Mouse (Mus musculus): ENCODE data around the gene Dcps. TPM values are rescaled to one million over a fixed set of nuclear protein-coding genes. Genes with fewer than 3 reads are reported as not detected.

Gene Dcps
- polyA plus RNA-seq, 1 experiment from 2014 or later = 93.5 TPM

- Histone ChIP-seq H3K9me3 (no peaks in the 10 kb centered on the region), H3K4me1 (peaks cover 83% of the 10 kb centered on the region), H3K36me3 (replicated peaks) (0 out of 2 replicates have a peak, but pooled peaks cover 4% of the 10 kb centered on the region), H3K4me3 (peak overlapping the region; percentile 36), H3K27ac (replicated peaks) (peak overlapping the region; percentile 81), H3K27me3 (replicated peaks; ENCODE audit: low read depth, poor library complexity, severe bottlenecking) (no peaks in the 10 kb centered on the region)
- 72% methylated on average over 7 of the region's 7 CpGs for WGBS
- no peak for DNase-seq (ENCODE audit: low spot score)
These were observed 64.4 kb downstream of the Dcps start for GRCm38 (mm10) chr9:35111446-35111845.

DNA sequence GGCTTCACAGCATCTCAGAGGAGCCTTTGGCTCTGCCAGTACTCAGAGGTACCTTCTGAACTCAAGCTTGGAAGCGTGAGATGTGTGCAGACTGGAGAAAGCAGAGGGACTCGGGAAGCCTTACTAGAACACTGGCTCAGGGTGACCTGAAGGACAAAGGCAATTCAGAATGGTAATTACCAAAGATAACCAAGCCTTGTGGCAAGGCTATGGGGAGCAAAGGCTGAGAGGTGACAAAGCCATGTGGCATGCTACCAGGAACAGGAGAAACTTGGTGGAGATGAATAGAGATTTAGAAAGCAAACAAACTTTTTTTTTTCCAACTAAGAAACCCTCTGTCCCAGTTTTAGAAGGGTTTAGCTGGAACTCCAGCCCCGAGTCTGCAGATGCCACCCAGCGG, 65.3 kb downstream of the Dcps start:
- peaks cover 83% of the 10 kb centered on the region for H3K4me1 ChIP-seq
- H3K27ac ChIP-seq (replicated peaks) = peak overlapping the region; percentile 81
- no peaks in the 10 kb centered on the region for H3K9me3 ChIP-seq
- no peak overlapping the region for H3K4me3 ChIP-seq
- H3K27me3 ChIP-seq (replicated peaks; ENCODE audit: low read depth, poor library complexity, severe bottlenecking) = no peaks in the 10 kb centered on the region
- no peak for DNase-seq (ENCODE audit: low spot score)
- 76% methylated on average over 4 of the region's 4 CpGs for WGBS
- H3K36me3 ChIP-seq (replicated peaks) = 0 out of 2 replicates have a peak, but pooled peaks cover 4% of the 10 kb centered on the region

DNA sequence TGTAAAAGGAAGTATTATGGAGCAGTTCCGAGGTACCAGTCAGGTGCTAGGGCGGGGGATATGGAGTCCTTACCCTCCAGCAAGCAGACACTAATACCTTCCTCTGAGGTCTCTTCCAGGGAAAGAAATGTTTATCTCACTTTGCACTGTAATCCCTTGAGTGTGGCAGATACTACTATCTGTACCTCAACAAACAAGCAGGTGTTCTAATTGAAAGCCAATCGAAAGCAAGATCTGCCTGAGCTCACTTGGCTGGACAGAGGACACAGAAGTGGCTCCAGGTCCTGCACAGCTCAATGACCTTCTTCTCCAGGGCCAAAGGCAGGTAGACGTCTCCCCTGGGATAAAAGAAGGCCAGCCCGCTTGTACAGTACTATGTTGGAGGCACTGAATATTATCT, 65.8 kb downstream of the Dcps start:
- DNase-seq (ENCODE audit: low spot score) = no peak
- Histone ChIP-seq H3K4me3 (no peak overlapping the region), H3K27ac (replicated peaks) (peak overlapping the region; percentile 83), H3K27me3 (replicated peaks; ENCODE audit: low read depth, poor library complexity, severe bottlenecking) (no peaks in the 10 kb centered on the region), H3K36me3 (replicated peaks) (0 out of 2 replicates have a peak, but pooled peaks cover 4% of the 10 kb centered on the region), H3K9me3 (no peaks in the 10 kb centered on the region), H3K4me1 (peaks cover 79% of the 10 kb centered on the region)
- WGBS = 84% methylated on average over 5 of the region's 5 CpGs

GRCm38 (mm10) chr9:35108916-35109315, 66.9 kb downstream of the Dcps start:
- Histone ChIP-seq H3K27me3 (replicated peaks; ENCODE audit: low read depth, poor library complexity, severe bottlenecking) (no peaks in the 10 kb centered on the region), H3K4me3 (no peak overlapping the region), H3K27ac (replicated peaks) (peak overlapping the region; percentile 83), H3K9me3 (no peaks in the 10 kb centered on the region), H3K4me1 (peaks cover 68% of the 10 kb centered on the region), H3K36me3 (replicated peaks) (0 out of 2 replicates have a peak, but pooled peaks cover 4% of the 10 kb centered on the region)
- DNase-seq (ENCODE audit: low spot score) = peak; percentile 76
- 27% methylated on average over 5 of the region's 5 CpGs for WGBS

GRCm38 (mm10) chr9:35108066-35108465, 67.8 kb downstream of the Dcps start:
- Histone ChIP-seq H3K27me3 (replicated peaks; ENCODE audit: low read depth, poor library complexity, severe bottlenecking) (no peaks in the 10 kb centered on the region), H3K9me3 (no peaks in the 10 kb centered on the region), H3K4me3 (no peak overlapping the region), H3K27ac (replicated peaks) (peak overlapping the region; percentile 83), H3K4me1 (peaks cover 60% of the 10 kb centered on the region), H3K36me3 (replicated peaks) (peaks cover 5% of the 10 kb centered on the region)
- DNase-seq (ENCODE audit: low spot score) = no peak
- WGBS = 82% methylated on average over 3 of the region's 3 CpGs

- peaks cover 8% of the 10 kb centered on the region for H3K36me3 ChIP-seq (replicated peaks)
- no peak overlapping the region for H3K4me3 ChIP-seq
- no peak overlapping the region for H3K27ac ChIP-seq (replicated peaks)
- no peaks in the 10 kb centered on the region for H3K9me3 ChIP-seq
- 86% methylated on average over 5 of the region's 5 CpGs for WGBS
- H3K4me1 ChIP-seq = peaks cover 57% of the 10 kb centered on the region
- H3K27me3 ChIP-seq (replicated peaks; ENCODE audit: low read depth, poor library complexity, severe bottlenecking) = no peaks in the 10 kb centered on the region
- no peak for DNase-seq (ENCODE audit: low spot score)
These were observed 68.5 kb downstream of the Dcps start for GRCm38 (mm10) chr9:35107396-35107795.

GRCm38 (mm10) chr9:35105884-35106880, 69.7 kb downstream of the Dcps start:
- no peak overlapping the region for H3K27ac ChIP-seq (replicated peaks)
- 64% methylated on average over 15 of the region's 15 CpGs for whole genome bisulfite sequencing
- no peak for DNase-seq (ENCODE audit: low spot score)

DNA sequence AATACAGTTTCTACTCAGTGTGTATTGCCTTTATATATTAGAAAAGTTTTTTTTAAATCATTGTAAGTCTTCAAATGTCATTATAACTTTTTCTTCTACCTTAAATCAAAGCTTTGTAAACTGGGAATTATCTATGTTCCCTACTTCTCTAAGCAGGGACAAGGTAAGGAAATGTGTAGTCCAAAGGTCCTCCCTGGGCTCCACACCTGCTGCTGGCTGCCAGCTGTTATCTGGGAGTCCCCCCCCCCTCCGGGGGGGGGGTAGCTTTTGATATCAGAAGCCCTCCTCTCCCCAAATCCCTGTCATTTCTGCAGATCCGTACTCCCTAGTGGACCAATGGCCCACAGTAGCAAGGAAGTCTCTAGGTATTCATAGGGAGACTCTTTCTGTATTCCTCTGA, 70.4 kb downstream of the Dcps start:
- Histone ChIP-seq H3K36me3 (replicated peaks) (peaks cover 10% of the 10 kb centered on the region), H3K4me1 (peaks cover 38% of the 10 kb centered on the region), H3K9me3 (no peaks in the 10 kb centered on the region), H3K27ac (replicated peaks) (no peak overlapping the region), H3K27me3 (replicated peaks; ENCODE audit: low read depth, poor library complexity, severe bottlenecking) (no peaks in the 10 kb centered on the region), H3K4me3 (no peak overlapping the region)
- 72% methylated on average over 2 of the region's 2 CpGs for WGBS
- no peak for DNase-seq (ENCODE audit: low spot score)

More at GRCm38 (mm10) chr9:35105884-35106880, 69.7 kb downstream of the Dcps start:
- Histone ChIP-seq H3K9me3 (no peaks in the 10 kb centered on the region), H3K27me3 (replicated peaks; ENCODE audit: low read depth, poor library complexity, severe bottlenecking) (no peaks in the 10 kb centered on the region), H3K4me1 (peaks cover 45% of the 10 kb centered on the region), H3K36me3 (replicated peaks) (peaks cover 8% of the 10 kb centered on the region), H3K4me3 (no peak overlapping the region)

GRCm38 (mm10) chr9:35104711-35105110, 71.2 kb downstream of the Dcps start:
- Histone ChIP-seq H3K9me3 (no peaks in the 10 kb centered on the region), H3K27ac (replicated peaks) (no peak overlapping the region), H3K4me3 (no peak overlapping the region), H3K27me3 (replicated peaks; ENCODE audit: low read depth, poor library complexity, severe bottlenecking) (no peaks in the 10 kb centered on the region), H3K36me3 (replicated peaks) (peaks cover 10% of the 10 kb centered on the region), H3K4me1 (peaks cover 30% of the 10 kb centered on the region)
- DNase-seq (ENCODE audit: low spot score) = no peak
- WGBS = 75% methylated on average over 4 of the region's 4 CpGs

DNA sequence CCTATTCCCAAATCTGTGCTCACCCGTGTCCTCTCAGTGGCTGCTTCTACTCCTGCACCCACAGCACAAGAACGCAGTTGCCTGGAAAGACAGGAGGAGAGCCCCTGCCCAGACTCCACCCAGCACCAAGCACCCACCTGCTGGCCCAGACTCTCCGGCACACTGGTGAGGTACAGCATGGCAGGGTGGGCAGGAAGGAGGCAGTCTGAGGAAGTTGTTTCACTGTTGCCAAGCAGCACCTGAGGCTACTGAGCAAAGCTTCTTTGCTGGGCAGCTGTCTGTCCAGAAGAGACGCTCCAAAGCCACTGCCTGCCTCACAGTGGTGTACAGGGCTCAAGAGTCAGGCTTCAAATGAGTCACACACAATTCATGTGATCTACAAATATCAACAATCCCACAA, 77.1 kb downstream of the Dcps start:
- no peak overlapping the region for H3K27ac ChIP-seq (replicated peaks)
- peaks cover 10% of the 10 kb centered on the region for H3K36me3 ChIP-seq (replicated peaks)
- H3K4me3 ChIP-seq = no peak overlapping the region
- WGBS = 85% methylated on average over 4 of the region's 4 CpGs
- no peaks in the 10 kb centered on the region for H3K27me3 ChIP-seq (replicated peaks; ENCODE audit: low read depth, poor library complexity, severe bottlenecking)
- no peak for DNase-seq (ENCODE audit: low spot score)
- 0 out of 2 replicates have a peak, but pooled peaks cover 7% of the 10 kb centered on the region for H3K4me1 ChIP-seq
- H3K9me3 ChIP-seq = no peaks in the 10 kb centered on the region

- Histone ChIP-seq H3K4me3 (no peak overlapping the region), H3K36me3 (replicated peaks) (peaks cover 4% of the 10 kb centered on the region), H3K27me3 (replicated peaks; ENCODE audit: low read depth, poor library complexity, severe bottlenecking) (no peaks in the 10 kb centered on the region), H3K4me1 (0 out of 2 replicates have a peak, but pooled peaks cover 7% of the 10 kb centered on the region), H3K9me3 (no peaks in the 10 kb centered on the region), H3K27ac (replicated peaks) (no peak overlapping the region)
- DNase-seq (ENCODE audit: low spot score) = no peak
- 88% methylated on average over 4 of the region's 4 CpGs for WGBS
These were observed 78.0 kb downstream of the Dcps start for GRCm38 (mm10) chr9:35097901-35098300.

- H3K36me3 ChIP-seq (replicated peaks) = no peaks in the 10 kb centered on the region
- H3K27me3 ChIP-seq (replicated peaks; ENCODE audit: low read depth, poor library complexity, severe bottlenecking) = no peaks in the 10 kb centered on the region
- no peak overlapping the region for H3K27ac ChIP-seq (replicated peaks)
- H3K4me1 ChIP-seq = 0 out of 2 replicates have a peak, but pooled peaks cover 7% of the 10 kb centered on the region
- WGBS = 71% methylated on average over 1 of the region's 1 CpGs
- DNase-seq (ENCODE audit: low spot score) = no peak
- H3K9me3 ChIP-seq = no peaks in the 10 kb centered on the region
- H3K4me3 ChIP-seq = no peak overlapping the region
These were observed 80.1 kb downstream of the Dcps start for GRCm38 (mm10) chr9:35095726-35096125.

- Histone ChIP-seq H3K27ac (replicated peaks) (no peak overlapping the region), H3K4me3 (no peak overlapping the region), H3K9me3 (no peaks in the 10 kb centered on the region), H3K36me3 (replicated peaks) (no peaks in the 10 kb centered on the region), H3K27me3 (replicated peaks; ENCODE audit: low read depth, poor library complexity, severe bottlenecking) (no peaks in the 10 kb centered on the region), H3K4me1 (0 out of 2 replicates have a peak, but pooled peaks cover 5% of the 10 kb centered on the region)
- DNase-seq (ENCODE audit: low spot score) = no peak
- 91% methylated on average over 3 of the region's 3 CpGs for WGBS
These were observed 82.5 kb downstream of the Dcps start for GRCm38 (mm10) chr9:35093350-35093749.
